Mouse (Mus musculus) kidney, postnatal 0 days (tissue): ENCODE data around the gene Prcp. TPM values are rescaled to one million over a fixed set of nuclear protein-coding genes. Genes with fewer than 3 reads are reported as not detected.

Experiments
- ATAC-seq: fragments of 200-750 bp; cut with Nextera tagmentation; replicated peaks from 2 replicates; pipeline ENCODE4 v1.8.0; 2017; ENCODE audit warnings: low read depth, moderate number of reproducible peaks, moderate TSS enrichment, moderate library complexity; ENCODE audit not compliant: low FRiP score
- DNase-seq: peaks from one replicate; pipeline ENCODE4 v3.0.0-alpha.2; 2016; ENCODE audit warnings: low spot score
- H3K27ac ChIP-seq: fragments of 300-500 bp; sonication (generic); 2 replicates; pipeline ENCODE4 v1.5.1; 2014; ENCODE audit warnings: mild to moderate bottlenecking
- H3K27me3 ChIP-seq: fragments of 300-500 bp; sonication (generic); 2 replicates; pipeline ENCODE4 v1.6.1; 2014; ENCODE audit warnings: low read length, mixed read lengths; ENCODE audit not compliant: insufficient read depth
- H3K36me3 ChIP-seq: fragments of 300-500 bp; sonication (generic); 2 replicates; pipeline ENCODE4 v1.6.1; 2014; ENCODE audit warnings: low read length, mixed read lengths; ENCODE audit not compliant: insufficient read depth
- H3K4me1 ChIP-seq: fragments of 300-500 bp; sonication (generic); replicated peaks from 2 replicates; pipeline ENCODE4 v1.6.1; 2014; ENCODE audit warnings: antibody characterized with exemption, low read length, mixed read lengths; ENCODE audit not compliant: insufficient read depth
- H3K4me2 ChIP-seq: fragments of 300-500 bp; sonication (generic); 2 replicates; pipeline ENCODE4 v1.6.1; 2014; ENCODE audit warnings: mild to moderate bottlenecking, low read length, moderate library complexity, mixed read lengths
- H3K4me3 ChIP-seq: fragments of 300-500 bp; sonication (generic); replicated peaks from 2 replicates; pipeline ENCODE4 v1.5.1; 2014; ENCODE audit warnings: low read depth, low read length
- H3K9ac ChIP-seq: fragments of 300-500 bp; sonication (generic); 2 replicates; pipeline ENCODE4 v1.6.1; 2014; ENCODE audit warnings: low read depth, low read length
- H3K9me3 ChIP-seq: fragments of 300-500 bp; sonication (generic); replicated peaks from 2 replicates; pipeline ENCODE4 v1.6.1; 2016; ENCODE audit warnings: low read length, inconsistent platforms, mixed read lengths
- CTCF ChIP-seq: IDR thresholded peaks from 2 replicates; pipeline ENCODE4 v1.5.1; 2016; ENCODE audit warnings: antibody characterized with exemption, low read depth, mild to moderate bottlenecking, moderate library complexity
- WGBS: fragments of 180-500 bp; shearing (Covaris S2); extraction: QIAGEN DNeasy Blood & Tissue Kit; methylation state at CpG from one replicate; pipeline ENCODE4 v1.1.7; 2014; 5-methylcytosine and 5-hydroxymethylcytosine counted together
- polyA plus RNA-seq: library from polyadenylated mRNA; unstranded; fragments of >200 nt; fragmentation: Nextera tagmentation; extraction: Ambion mirVana; gene quantifications from 2 replicates; pipeline ENCODE4 v1.2.1, GENCODE M21; 2015

Prcp gene
- polyA plus RNA-seq, result 21.9 and 24.6 TPM in 2 replicates

DNA sequence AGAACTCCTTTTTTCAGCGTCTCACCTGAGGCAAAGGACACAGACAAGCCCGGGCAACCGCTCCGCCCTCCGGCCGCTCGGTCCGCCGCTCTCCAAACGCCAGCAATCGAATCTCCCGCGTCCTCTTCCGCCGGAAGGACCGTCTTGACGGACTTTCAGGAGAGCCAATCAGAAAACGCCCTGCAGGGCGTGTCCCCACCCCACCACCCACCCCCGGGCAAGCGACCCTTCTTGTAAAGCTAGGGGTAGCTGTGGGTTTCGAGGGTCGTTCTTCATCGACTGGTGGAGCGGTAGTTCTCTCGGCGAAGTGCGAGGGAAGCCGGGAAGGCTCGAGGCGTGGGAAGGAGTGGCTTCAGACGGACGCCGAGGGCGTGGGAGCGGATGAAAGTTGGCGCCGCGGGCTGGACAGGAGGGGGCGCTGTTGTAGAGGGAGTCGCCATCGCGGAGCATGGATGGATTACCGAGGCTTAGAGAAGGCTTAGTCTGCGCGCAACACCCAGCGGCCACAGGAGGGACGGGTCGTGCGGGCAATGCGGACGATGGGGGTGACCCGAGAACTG lies at the start of gene Prcp, which contains the start of gene Ddias:
Prcp (plus strand) TSS at position 355 of the 560 bp plus-strand sequence.
Ddias (minus strand) TSS at position 132 of the 560 bp plus-strand sequence.
- TF ChIP-seq CTCF, result peak; percentile 97
- Histone ChIP-seq H3K36me3 (no peaks in the 10 kb centered on the region), H3K4me1 (peaks cover 6% of the 10 kb centered on the region; the same call in 1 of the 2 replicates), H3K27me3 (no peaks in the 10 kb centered on the region), H3K9ac (peak within 1 kb of the TSS; percentile 68), H3K4me3 (peak within 1 kb of the TSS; percentile 58), H3K9me3 (no peaks in the 10 kb centered on the region), H3K27ac (peak within 1 kb of the TSS; percentile 95), H3K4me2 (peak within 1 kb of the TSS; percentile 68)
- ATAC-seq (peak; percentile 91), DNase-seq (peak; percentile 96)
- whole genome bisulfite sequencing, result under 1% methylated on average over 53 of the region's 53 CpGs

DNA sequence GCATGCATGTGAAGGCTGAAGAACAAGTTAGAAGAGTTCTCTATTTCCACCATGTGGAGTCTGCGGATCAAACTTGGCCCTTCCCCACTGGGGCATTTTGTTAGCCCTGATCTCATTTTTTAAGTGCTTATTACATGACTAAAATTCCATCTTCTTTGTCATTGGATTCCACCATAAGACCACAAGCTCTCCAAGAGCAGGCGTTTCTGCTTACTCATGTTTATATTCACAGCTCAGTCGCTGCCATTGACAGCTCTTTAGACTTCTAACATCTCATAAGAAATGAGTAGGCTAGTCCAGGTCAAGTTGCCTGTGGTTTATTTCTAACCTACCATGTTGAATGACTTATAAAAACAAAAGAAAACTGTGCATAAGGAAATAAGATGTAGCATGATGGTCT lies 48.0 kb upstream of the Prcp start:
- Histone ChIP-seq H3K9me3 (no peaks in the 10 kb centered on the region), H3K4me1 (no peaks in the 10 kb centered on the region), H3K4me3 (no peak overlapping the region), H3K36me3 (no peaks in the 10 kb centered on the region), H3K9ac (no peak overlapping the region), H3K27me3 (no peaks in the 10 kb centered on the region), H3K27ac (no peak overlapping the region), H3K4me2 (no peak overlapping the region)
- no peak for DNase-seq
- no peak for TF ChIP-seq CTCF
- WGBS, result 83% methylated on average over 3 of the region's 3 CpGs
- no peak for ATAC-seq

DNA sequence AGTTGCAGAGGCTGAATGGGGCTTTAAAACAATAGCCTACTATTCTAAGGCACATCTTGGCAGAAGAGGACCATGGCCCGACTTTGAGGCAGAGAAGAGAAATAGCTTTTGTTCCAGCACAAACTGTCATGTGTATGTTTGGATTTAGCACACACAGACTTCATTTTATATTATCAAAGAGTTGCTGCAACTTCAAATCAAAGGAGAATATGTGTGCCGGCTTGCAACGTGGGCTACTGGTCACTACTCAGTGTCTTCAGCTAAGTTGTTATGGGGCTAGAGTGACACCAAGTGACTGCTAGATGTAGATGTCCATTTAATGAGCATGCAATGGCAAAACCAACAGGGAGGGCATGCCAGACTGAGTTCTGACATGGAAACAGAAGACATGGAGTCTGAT lies 46.3 kb upstream of the Prcp start:
- H3K9ac ChIP-seq, result no peak overlapping the region
- no peaks in the 10 kb centered on the region for H3K4me1 ChIP-seq
- H3K4me2 ChIP-seq, result no peak overlapping the region
- ATAC-seq, result no peak
- peak; percentile 62; the same call in 1 of the 2 replicates for TF ChIP-seq CTCF
- H3K27ac ChIP-seq, result no peak overlapping the region
- 50% methylated on average over 3 of the region's 3 CpGs for WGBS
- no peak overlapping the region for H3K4me3 ChIP-seq
- H3K9me3 ChIP-seq, result no peaks in the 10 kb centered on the region
- peak; percentile 61 for DNase-seq
- no peaks in the 10 kb centered on the region for H3K27me3 ChIP-seq
- H3K36me3 ChIP-seq, result no peaks in the 10 kb centered on the region

DNA sequence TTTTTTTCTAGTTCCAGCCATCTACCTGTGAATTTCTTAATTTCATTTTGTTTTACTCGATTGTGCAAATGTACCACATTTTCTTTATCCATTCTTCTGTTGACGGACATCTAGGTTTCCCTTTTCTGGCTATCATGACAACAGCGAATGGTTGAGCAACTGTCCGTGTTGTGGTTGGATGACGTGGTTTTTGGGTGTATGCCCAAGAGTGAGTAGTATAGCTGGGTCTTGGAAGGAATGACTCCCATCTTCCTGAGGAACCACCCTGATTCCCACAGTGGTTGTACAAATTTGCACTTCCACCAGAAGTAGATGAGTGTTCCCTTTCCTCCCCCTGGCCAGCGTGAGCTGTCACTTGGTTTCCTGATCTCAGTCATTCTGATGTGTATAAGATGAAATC lies 41.9 kb upstream of the Prcp start:
- no peaks in the 10 kb centered on the region for H3K27me3 ChIP-seq
- no peak overlapping the region for H3K4me3 ChIP-seq
- no peak overlapping the region for H3K4me2 ChIP-seq
- H3K36me3 ChIP-seq, result no peaks in the 10 kb centered on the region
- 91% methylated on average over 6 of the region's 6 CpGs for WGBS
- H3K9me3 ChIP-seq, result no peaks in the 10 kb centered on the region
- TF ChIP-seq CTCF, result no peak
- H3K4me1 ChIP-seq, result no peaks in the 10 kb centered on the region
- H3K27ac ChIP-seq, result no peak overlapping the region
- DNase-seq (no peak), ATAC-seq (no peak)
- H3K9ac ChIP-seq, result no peak overlapping the region

DNA sequence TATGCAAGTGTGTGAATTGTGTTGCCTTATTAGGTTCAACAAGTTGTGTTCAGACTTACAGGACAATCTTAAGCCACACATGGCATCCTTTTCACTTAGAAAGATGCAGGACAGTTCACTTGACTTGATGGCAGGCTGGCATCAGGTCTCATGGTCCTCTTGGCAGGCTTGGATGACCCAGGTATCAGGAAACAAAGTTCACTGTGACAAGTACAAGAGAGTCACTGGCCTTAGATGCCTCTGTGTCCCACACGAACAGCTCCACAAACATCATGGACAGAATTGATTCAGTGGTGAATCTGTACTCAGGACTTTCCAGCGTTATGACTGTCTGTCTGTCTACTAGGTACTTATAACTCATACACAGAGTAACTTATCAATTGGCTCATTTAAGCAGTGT lies 39.9 kb upstream of the Prcp start:
- 81% methylated on average over 2 of the region's 2 CpGs for WGBS
- Histone ChIP-seq H3K4me3 (no peak overlapping the region), H3K4me1 (no peaks in the 10 kb centered on the region), H3K27me3 (no peaks in the 10 kb centered on the region), H3K9ac (no peak overlapping the region), H3K27ac (no peak overlapping the region), H3K9me3 (no peaks in the 10 kb centered on the region), H3K4me2 (no peak overlapping the region), H3K36me3 (no peaks in the 10 kb centered on the region)
- ATAC-seq, result no peak
- DNase-seq, result no peak
- TF ChIP-seq CTCF, result no peak

DNA sequence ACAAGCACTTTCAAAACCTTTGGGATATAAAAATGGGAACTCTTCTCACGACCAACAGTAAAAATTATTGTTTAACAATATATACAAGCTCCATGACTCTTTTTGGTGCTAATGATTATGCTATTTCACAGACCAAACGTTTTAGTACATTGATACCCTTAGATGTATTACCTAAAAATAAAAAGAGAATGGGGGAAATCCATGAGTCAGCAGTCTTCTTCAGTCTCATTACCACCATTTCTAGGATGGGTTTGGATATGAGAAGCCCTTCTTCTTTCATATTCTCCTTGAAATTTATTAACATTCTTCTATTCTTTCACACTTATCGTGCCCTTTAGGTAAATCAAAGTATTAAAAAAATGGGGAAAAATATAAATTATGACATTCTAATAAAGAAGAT lies 37.8 kb upstream of the Prcp start:
- no peak overlapping the region for H3K4me3 ChIP-seq
- no peaks in the 10 kb centered on the region for H3K4me1 ChIP-seq
- no peaks in the 10 kb centered on the region for H3K36me3 ChIP-seq
- no peak for ATAC-seq
- H3K9me3 ChIP-seq, result no peaks in the 10 kb centered on the region
- no peak overlapping the region for H3K27ac ChIP-seq
- H3K27me3 ChIP-seq, result no peaks in the 10 kb centered on the region
- no peak for DNase-seq
- H3K9ac ChIP-seq, result no peak overlapping the region
- WGBS, result 86% methylated on average over 3 of the region's 3 CpGs
- H3K4me2 ChIP-seq, result no peak overlapping the region
- no peak for TF ChIP-seq CTCF

DNA sequence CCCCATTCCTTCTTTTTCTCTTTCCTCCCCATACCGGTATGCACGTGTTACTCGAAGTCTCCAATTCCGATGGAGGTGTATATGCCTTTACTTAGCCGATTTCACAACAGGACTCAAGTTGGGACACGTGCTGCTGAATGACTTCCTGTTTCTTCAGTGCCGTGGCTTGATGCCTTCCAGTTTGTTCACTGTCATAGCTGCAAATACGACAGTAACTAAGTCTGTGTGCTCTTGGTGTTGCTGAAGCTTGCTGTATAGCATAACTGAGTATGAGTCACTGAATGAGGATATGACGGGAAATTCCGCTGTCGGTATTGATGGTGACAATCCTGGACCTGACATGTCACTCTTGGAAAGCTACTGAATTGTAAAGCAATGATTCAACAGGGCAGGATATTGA lies 37.0 kb upstream of the Prcp start:
- Histone ChIP-seq H3K27ac (no peak overlapping the region), H3K27me3 (no peaks in the 10 kb centered on the region), H3K9ac (no peak overlapping the region), H3K4me2 (no peak overlapping the region), H3K4me1 (no peaks in the 10 kb centered on the region), H3K9me3 (no peaks in the 10 kb centered on the region), H3K4me3 (no peak overlapping the region), H3K36me3 (no peaks in the 10 kb centered on the region)
- DNase-seq (no peak), ATAC-seq (no peak)
- no peak for TF ChIP-seq CTCF
- 75% methylated on average over 11 of the region's 11 CpGs for WGBS
